Mouse (Mus musculus) thymus, postnatal 10 days (tissue): ENCODE measurements at regions not wholly inside any gene's neighbourhood (a gene's known extent, or its start where the extent isn't known, plus 50 kb on each side); places are given as distances from the start of the nearest gene placed in this dataset.

Source experiments
- DNase-seq, 2 experiments: peaks; one replicate each; pipeline ENCODE4 v3.0.0; 2021; ENCODE audit warnings: low spot score in 2 of 2

DNA sequence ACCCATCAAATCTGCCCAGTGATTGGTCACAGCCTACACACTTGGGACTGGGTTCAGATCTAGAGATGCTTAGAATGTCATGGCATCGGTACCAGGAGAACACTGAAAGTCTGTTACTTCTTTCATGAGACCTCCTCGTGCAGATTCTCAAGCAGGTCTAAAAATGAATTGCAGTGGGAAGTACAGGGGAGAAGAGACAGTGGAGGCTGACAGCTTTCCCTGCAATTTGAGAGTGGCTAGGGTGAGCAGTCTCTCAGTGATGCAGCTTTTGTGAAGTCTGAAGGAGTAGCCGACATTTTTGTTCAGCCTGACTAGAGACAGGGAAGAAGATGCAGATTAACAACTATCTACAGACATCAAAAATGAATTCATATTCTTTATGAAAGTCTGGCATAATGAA is 112.5 kb downstream of the Fam198b start:
- DNase-seq = no peak

GRCm38 (mm10) chr3:80002335-80002734 is 118.0 kb downstream of the Fam198b start:
- DNase-seq = no peak

GRCm38 (mm10) chr3:80003300-80004090 is 119.2 kb downstream of the Fam198b start:
- no peak for DNase-seq

DNA sequence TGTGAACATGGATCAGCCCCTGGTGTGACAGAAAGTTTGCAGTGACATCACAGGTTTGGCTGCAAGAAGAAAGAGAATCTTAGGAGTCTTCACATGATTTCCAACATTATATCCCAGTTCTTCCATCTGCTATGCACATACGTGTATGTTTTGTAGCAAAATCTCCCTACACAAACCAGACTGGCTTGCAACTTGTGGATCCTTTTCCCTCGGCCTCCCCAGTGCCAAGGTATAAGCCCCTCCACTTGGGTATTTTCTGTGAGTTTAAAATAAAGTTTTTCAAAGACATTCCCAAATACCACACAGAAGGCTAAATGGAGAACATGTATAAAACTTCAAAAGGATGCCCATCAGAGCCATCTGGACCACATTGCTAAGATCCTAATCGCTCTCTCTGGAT is 120.2 kb downstream of the Fam198b start:
- DNase-seq = no peak

GRCm38 (mm10) chr3:80004966-80005365 is 120.6 kb downstream of the Fam198b start:
- DNase-seq = no peak

- DNase-seq = no peak
Measured at GRCm38 (mm10) chr3:80005371-80005770, 121.0 kb downstream of the Fam198b start.

- no peak for DNase-seq
Measured at GRCm38 (mm10) chr3:80006263-80006662, 121.9 kb downstream of the Fam198b start.

GRCm38 (mm10) chr3:80007006-80007405 is 122.7 kb downstream of the Fam198b start:
- no peak for DNase-seq

- no peak for DNase-seq
Measured at GRCm38 (mm10) chr3:80009275-80009674, 124.9 kb downstream of the Fam198b start.

GRCm38 (mm10) chr3:80025795-80026194 is 141.5 kb downstream of the Fam198b start:
- DNase-seq = no peak

- DNase-seq = no peak
Measured at GRCm38 (mm10) chr3:80033071-80033470, 148.7 kb downstream of the Fam198b start.

GRCm38 (mm10) chr3:80038553-80039129 is 154.3 kb downstream of the Fam198b start:
- no peak for DNase-seq

- no peak for DNase-seq
Measured at GRCm38 (mm10) chr3:80042756-80043484, 158.6 kb downstream of the Fam198b start.

GRCm38 (mm10) chr3:80049495-80050225 is 165.3 kb downstream of the Fam198b start:
- DNase-seq = no peak

- no peak for DNase-seq
Measured at GRCm38 (mm10) chr3:80050920-80051319, 166.6 kb downstream of the Fam198b start.

- DNase-seq = no peak
Measured at GRCm38 (mm10) chr3:80051963-80052362, 167.6 kb downstream of the Fam198b start.

DNA sequence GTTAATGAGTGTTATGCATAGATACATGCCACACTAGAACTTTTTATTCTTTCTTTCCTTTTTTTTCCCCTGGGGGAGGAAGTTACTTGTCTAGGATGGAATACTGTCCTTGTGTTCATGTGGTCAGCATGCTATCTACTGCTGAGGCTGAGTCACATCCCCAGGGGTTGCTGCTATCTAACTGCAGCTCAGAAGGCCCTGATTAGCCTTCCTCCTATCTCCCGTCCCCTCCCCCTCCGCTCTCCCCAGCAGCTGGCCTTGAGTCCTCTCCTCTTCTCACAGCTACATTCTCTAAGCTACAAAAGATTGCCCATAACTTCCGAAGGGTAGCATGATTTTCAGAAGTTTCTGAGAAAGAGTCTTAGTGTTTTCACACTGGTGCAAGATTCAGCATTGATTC is 168.5 kb downstream of the Fam198b start:
- DNase-seq = no peak

DNA sequence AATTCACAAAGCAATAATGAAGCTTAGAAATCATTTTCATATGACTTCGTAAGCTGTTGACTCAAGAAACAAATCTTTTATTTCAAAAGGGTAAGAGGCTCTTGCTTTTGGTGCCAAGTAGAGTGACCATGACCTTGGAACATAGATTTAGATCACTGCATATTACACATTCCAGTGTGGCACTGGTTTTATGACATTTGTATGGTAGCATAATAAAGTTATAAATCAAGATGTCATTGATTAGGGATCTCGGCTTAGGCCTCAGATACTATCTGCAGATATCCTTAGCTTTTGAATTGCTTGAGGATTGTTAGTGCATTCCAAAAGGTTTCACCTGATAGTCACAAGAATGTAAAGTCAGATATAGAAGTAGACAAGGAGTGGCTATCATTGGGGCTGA is 169.1 kb downstream of the Fam198b start:
- DNase-seq = no peak

DNA sequence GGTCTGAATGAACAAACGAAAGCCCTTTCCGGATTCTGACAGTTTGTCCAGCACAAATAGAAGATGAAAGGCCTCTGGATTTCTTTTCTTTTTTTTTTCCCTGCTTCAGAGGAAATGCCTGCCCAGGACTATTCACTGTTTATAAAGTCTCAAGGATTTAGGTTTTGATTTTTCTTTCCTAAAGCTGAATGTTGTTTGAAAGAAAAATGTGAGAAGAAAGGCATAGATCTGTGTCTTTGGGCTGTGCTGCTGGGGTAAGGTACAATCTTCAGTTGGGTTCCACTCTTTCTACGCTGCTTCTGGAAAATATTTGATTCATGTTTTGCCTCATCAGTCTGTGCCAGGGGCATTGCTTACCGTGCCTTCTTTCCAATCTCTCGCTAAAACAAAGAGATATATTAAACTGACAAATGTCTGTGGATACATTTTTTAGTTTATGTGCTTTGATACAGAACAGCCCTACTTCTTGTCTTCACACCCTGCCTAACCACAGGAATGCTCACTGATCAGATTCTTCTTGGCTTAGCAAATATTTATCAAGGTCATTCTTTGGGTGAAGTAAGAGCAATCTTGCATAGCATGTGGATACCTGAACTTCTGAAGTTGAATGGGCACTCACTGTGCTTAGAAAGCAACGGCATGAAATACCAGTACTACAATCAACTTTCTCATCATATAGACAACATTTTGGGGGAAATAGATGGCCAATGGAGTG is 172.5 kb downstream of the Fam198b start:
- no peak for DNase-seq

- no peak for DNase-seq
Measured at GRCm38 (mm10) chr3:80058722-80059121, 174.4 kb downstream of the Fam198b start.

DNA sequence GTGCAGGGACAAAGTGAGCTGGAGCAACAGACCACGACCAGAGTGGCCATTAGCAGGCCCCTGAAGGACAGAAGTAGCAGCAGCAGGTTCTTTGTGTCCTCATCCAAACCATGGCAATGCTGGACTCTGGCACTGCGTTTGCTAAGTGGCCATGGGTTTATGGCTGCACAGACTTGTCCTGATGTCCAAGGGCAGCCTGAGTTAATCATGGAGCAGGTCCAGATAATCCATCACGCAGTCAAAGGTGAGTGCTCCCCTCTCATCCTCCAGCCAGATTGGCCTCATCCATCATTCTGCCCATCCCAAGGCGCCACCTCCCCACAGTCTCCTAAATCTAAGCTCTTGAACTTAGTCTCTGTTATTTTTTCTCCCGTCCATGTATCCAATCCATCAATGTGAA is 186.4 kb downstream of the Fam198b start:
- no peak for DNase-seq
